Mouse (Mus musculus): Measurements from ENCODE around the gene Vstm4.

Gene Vstm4

GRCm38 (mm10) chr14:32856681-32857328, at the start of gene Vstm4:
TSS of gene Vstm4 (plus strand) at chr14:32856756.
- DNase-seq: peak; percentile 80

GRCm38 (mm10) chr14:32810111-32810510, 46.4 kb upstream of the Vstm4 start:
- DNase-seq: no peak

- DNase-seq: no peak
Measured at GRCm38 (mm10) chr14:32812429-32812828, 44.1 kb upstream of the Vstm4 start.

- DNase-seq: no peak
Measured at GRCm38 (mm10) chr14:32814961-32815360, 41.6 kb upstream of the Vstm4 start.

GRCm38 (mm10) chr14:32816533-32816932, 40.0 kb upstream of the Vstm4 start:
- DNase-seq: no peak

GRCm38 (mm10) chr14:32817258-32817657, 39.3 kb upstream of the Vstm4 start:
- no peak for DNase-seq

- DNase-seq: peak; percentile 38
Measured at GRCm38 (mm10) chr14:32819297-32819696, 37.3 kb upstream of the Vstm4 start.

- DNase-seq: no peak
Measured at GRCm38 (mm10) chr14:32822812-32823211, 33.7 kb upstream of the Vstm4 start.

- no peak for DNase-seq
Measured at GRCm38 (mm10) chr14:32823861-32824260, 32.7 kb upstream of the Vstm4 start.

GRCm38 (mm10) chr14:32824267-32825150, 32.0 kb upstream of the Vstm4 start:
- DNase-seq: peak; percentile 33

GRCm38 (mm10) chr14:32825426-32826032, 31.0 kb upstream of the Vstm4 start:
- DNase-seq: peak; percentile 80

- DNase-seq: peak; percentile 53
Measured at GRCm38 (mm10) chr14:32827165-32827564, 29.4 kb upstream of the Vstm4 start.

- peak; percentile 56 for DNase-seq
Measured at GRCm38 (mm10) chr14:32827994-32828650, 28.4 kb upstream of the Vstm4 start.

GRCm38 (mm10) chr14:32833847-32834246, 22.7 kb upstream of the Vstm4 start, which contains the start of gene Fam170b:
TSS of gene Fam170b (plus strand) at chr14:32833962.
- no peak for DNase-seq

GRCm38 (mm10) chr14:32835181-32835580, 21.4 kb upstream of the Vstm4 start:
- DNase-seq: no peak

GRCm38 (mm10) chr14:32835596-32835995, 21.0 kb upstream of the Vstm4 start:
- DNase-seq: no peak

- DNase-seq: no peak
Measured at GRCm38 (mm10) chr14:32836191-32836590, 20.4 kb upstream of the Vstm4 start.

- no peak for DNase-seq
Measured at GRCm38 (mm10) chr14:32842052-32842451, 14.5 kb upstream of the Vstm4 start.

- DNase-seq: no peak
Measured at GRCm38 (mm10) chr14:32854059-32854458, 2.5 kb upstream of the Vstm4 start.

- DNase-seq: no peak
Measured at GRCm38 (mm10) chr14:32856246-32856645, 310 bp upstream of the Vstm4 start.

- DNase-seq: no peak
Measured at GRCm38 (mm10) chr14:32858361-32858760, 1.8 kb downstream of the Vstm4 start.

- DNase-seq: no peak
Measured at GRCm38 (mm10) chr14:32858941-32859510, 2.5 kb downstream of the Vstm4 start.

Data from kidney, postnatal 14 days (tissue).